ENCODE assay signal across 9 mouse cellular contexts in genomic region chr15:79934776-79935175, GRCm38 (mm10). TPM values are rescaled to one million over a fixed set of nuclear protein-coding genes. Genes with fewer than 3 reads are reported as not detected.
DNase-seq lines count a peak whose midpoint lies in the region; ATAC-seq lines count a peak whose summit lies in the region.
"Had no signal": no experiment of that assay in that cellular context is flagged by ENCODE, and none has a peak within 500 bp of the region (broad histone marks: within the 10 kb centered on the region; RNA-seq: fewer than 3 reads in every experiment).

No protein-coding gene starts in this region.

- H3K27ac ChIP-seq in embryonic facial prominence, embryonic 12.5 days = no peak overlapping the region
- H3K27ac ChIP-seq in limb, embryonic 10.5 days = no peak overlapping the region
- H3K27ac ChIP-seq: limb, embryonic 15.5 days had no signal

- peaks cover 38% of the 10 kb centered on the region for H3K27me3 ChIP-seq in embryonic facial prominence, embryonic 12.5 days
- H3K27me3 ChIP-seq in limb, embryonic 10.5 days (ENCODE audit: low read depth, poor library complexity, severe bottlenecking) = peaks cover 60% of the 10 kb centered on the region

- DNase-seq in 3T3-L1 (ENCODE audit: low read depth, low spot score) = peak; percentile 70
- peak; percentile 58 for DNase-seq in CD4-positive, CD25-positive, alpha-beta regulatory T cell, adult 2 months (ENCODE audit: low read depth, low spot score)
- no peak for DNase-seq in limb, embryonic 10.5 days (ENCODE audit: low spot score)
- no peak for DNase-seq in ovary, postnatal 10 days (ENCODE audit: low spot score)
- no peak for DNase-seq in layer of hippocampus, adult 9-10 months (ENCODE audit: low spot score)
- no peak for DNase-seq in layer of hippocampus, adult 11-12 months (ENCODE audit: low spot score)
- DNase-seq: kidney, adult 8-10 months had no signal

- H3K9ac ChIP-seq in embryonic facial prominence, embryonic 12.5 days = no peak overlapping the region
- H3K9ac ChIP-seq: limb, embryonic 15.5 days had no signal

- H3K4me3 ChIP-seq in embryonic facial prominence, embryonic 12.5 days = no peak overlapping the region
- H3K4me3 ChIP-seq in limb, embryonic 10.5 days = 0 out of 2 replicates have a peak overlapping the region, but pooled peaks have one; percentile 10
- H3K4me3 ChIP-seq: limb, embryonic 15.5 days had no signal

- H3K9me3 ChIP-seq in embryonic facial prominence, embryonic 12.5 days = no peaks in the 10 kb centered on the region
- no peaks in the 10 kb centered on the region for H3K9me3 ChIP-seq in limb, embryonic 10.5 days (replicated peaks)
- H3K9me3 ChIP-seq: limb, embryonic 15.5 days had no signal

- H3K4me2 ChIP-seq in embryonic facial prominence, embryonic 12.5 days (replicated peaks) = peak overlapping the region; percentile 18; the same call in 1 of the 2 replicates

- H3K36me3 ChIP-seq in embryonic facial prominence, embryonic 12.5 days = no peaks in the 10 kb centered on the region
- no peaks in the 10 kb centered on the region for H3K36me3 ChIP-seq in limb, embryonic 10.5 days
- H3K36me3 ChIP-seq: limb, embryonic 15.5 days had no signal

- ATAC-seq in embryonic facial prominence, embryonic 12.5 days (ENCODE audit: insufficient number of reproducible peaks, insufficient read depth, low FRiP score, low TSS enrichment) = no peak

- H3K4me1 ChIP-seq in embryonic facial prominence, embryonic 12.5 days = peaks cover 10% of the 10 kb centered on the region; the same call in 1 of the 2 replicates
- H3K4me1 ChIP-seq in limb, embryonic 10.5 days = peaks cover 43% of the 10 kb centered on the region

- 2% methylated on average over 10 of the region's 10 CpGs for WGBS in embryonic facial prominence, embryonic 12.5 days
- 5% methylated on average over 10 of the region's 10 CpGs for WGBS in limb, embryonic 10.5 days

RNA-seq across cellular contexts. Expression of gene Cbx7, which starts 36.1 kb away (rescaled TPM):
- 1.9 and 3.2 TPM in 2 replicates for polyA plus RNA-seq in embryonic facial prominence, embryonic 12.5 days (2016; fragmentation: Nextera tagmentation; extraction: Ambion mirVana)
- polyA plus RNA-seq in limb, embryonic 10.5 days (2016; fragmentation: Nextera tagmentation; extraction: Ambion mirVana) = 1.1 and 1.3 TPM in 2 replicates

RNA-seq across cellular contexts. Expression of gene Apobec3, which starts 43.3 kb away (rescaled TPM):
- polyA plus RNA-seq in embryonic facial prominence, embryonic 12.5 days (2016; fragmentation: Nextera tagmentation; extraction: Ambion mirVana) = 8.4 and 10.0 TPM in 2 replicates
- 5.9 and 9.4 TPM in 2 replicates for polyA plus RNA-seq in limb, embryonic 10.5 days (2016; fragmentation: Nextera tagmentation; extraction: Ambion mirVana)

Comparison
In these comparisons a context has a peak if more than half of its experiments do, and no peak if none do; other contexts are left out.
1. DNase-seq: peak in 3T3-L1 (single experiment) and CD4-positive, CD25-positive, alpha-beta regulatory T cell, adult 2 months (single experiment); none in limb, embryonic 10.5 days (single experiment), ovary, postnatal 10 days (single experiment), layer of hippocampus, adult 9-10 months (single experiment) and layer of hippocampus, adult 11-12 months (single experiment).